Mouse (Mus musculus): ENCODE results near the gene Abcb7.

- TF ChIP-seq MAFK (IDR thresholded peaks at IDR 0.05; ENCODE audit: insufficient read depth, low read depth, low read length), result no peak
- TF ChIP-seq HCFC1 (IDR thresholded peaks at IDR 0.05; ENCODE audit: borderline replicate concordance, insufficient read depth, low read length), result no peak
- no peak for TF ChIP-seq ZNF384 (IDR thresholded peaks at IDR 0.05; ENCODE audit: low read depth, low read length)
- no peak for TF ChIP-seq CHD2 (IDR thresholded peaks at IDR 0.05; ENCODE audit: low read depth, low read length)
Observed at GRCm38 (mm10) chrX:104408137-104408536, 5.5 kb downstream of the Abcb7 start.

All from ES-E14 (cell line).